Mouse (Mus musculus) kidney, adult 2 months (tissue): ENCODE measurements at regions not wholly inside any gene's neighbourhood (a gene's known extent, or its start where the extent isn't known, plus 50 kb on each side); places are given as distances from the start of the nearest gene placed in this dataset.
A peak's percentile ranks its signal among the peaks of the same experiment; 100 is the strongest.

Source experiments
- CTCF ChIP-seq: fragments of 200-500 bp; conservative IDR thresholded peaks from 2 replicates; pipeline ENCODE4 v1.5.1; 2011; ENCODE audit warnings: low read depth, mild to moderate bottlenecking, control low read depth, low read length, moderate library complexity, mixed read lengths; ENCODE audit not compliant: insufficient read depth, insufficient read length
- POLR2A ChIP-seq: fragments of 200-500 bp; IDR thresholded peaks from one replicate; pipeline ENCODE4 v1.6.1; 2011; ENCODE audit warnings: low read depth, low read length, control low read depth

DNA sequence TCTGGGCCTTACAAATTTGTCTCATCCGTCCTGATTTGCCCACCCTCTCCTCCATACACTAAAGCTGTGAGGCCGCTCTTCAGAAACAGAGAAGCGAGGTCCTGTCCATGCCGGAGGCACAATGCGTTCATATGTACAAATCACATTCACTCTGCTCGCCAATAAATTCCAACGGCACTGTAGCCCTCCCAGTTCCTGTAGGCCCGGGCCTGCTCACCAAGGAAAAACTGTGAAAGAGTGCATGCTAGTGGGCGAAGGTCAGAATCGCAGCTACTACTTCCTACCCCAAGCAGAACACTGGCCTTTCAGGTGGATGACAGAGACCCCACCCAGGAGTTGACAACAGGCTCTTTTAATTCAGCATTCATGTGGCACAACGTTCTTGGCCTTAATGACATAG lies 278.7 kb downstream of the Insig2 start:
- 0 out of 2 replicates have a peak, but pooled peaks have one; percentile 13 for TF ChIP-seq CTCF
- TF ChIP-seq POLR2A, result no peak
